Mouse (Mus musculus) megakaryocyte, embryonic 14.5 days (primary cell): ENCODE data around the gene Zcrb1.

Source experiments
- FLI1 ChIP-seq: IDR thresholded peaks from 2 replicates; pipeline ENCODE4 v1.6.1; 2012; ENCODE audit warnings: low read length, inconsistent platforms, mixed read lengths
- GATA1 ChIP-seq: IDR thresholded peaks from 3 replicates; pipeline ENCODE4 v1.6.1; 2012; ENCODE audit warnings: mixed read lengths, low read length, inconsistent platforms, borderline replicate concordance

DNA sequence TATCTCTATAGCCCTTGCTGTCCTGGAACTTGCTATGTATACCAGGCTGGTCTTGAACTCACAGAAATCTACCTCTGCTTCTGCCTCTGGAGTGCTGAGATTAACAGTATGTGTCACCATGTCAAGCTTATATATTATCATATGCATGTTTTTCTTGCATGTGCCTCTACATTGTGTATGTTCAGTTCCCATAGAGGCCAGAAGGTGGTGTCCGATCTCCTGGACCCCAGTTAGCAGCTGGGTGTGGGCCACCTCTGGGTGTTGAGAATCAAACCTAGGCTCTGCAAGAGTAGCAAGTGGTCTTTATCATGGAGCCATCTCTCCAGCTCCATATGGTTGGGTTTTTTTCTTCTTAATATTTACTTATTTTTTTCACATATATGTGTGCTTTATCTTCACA, 24.4 kb upstream of the Zcrb1 start:
- TF ChIP-seq GATA1 (no peak), FLI1 (no peak)
